Comparison of ENCODE assay signal across 13 mouse cellular contexts in genomic region chr15:78799029-78799428, GRCm38 (mm10). TPM values are rescaled to one million over a fixed set of nuclear protein-coding genes. Genes with fewer than 3 reads are reported as not detected.
DNase-seq lines count a peak whose midpoint lies in the region; ATAC-seq lines count a peak whose summit lies in the region.
"Had no signal": no experiment of that assay in that cellular context is flagged by ENCODE, and none has a peak within 500 bp of the region (broad histone marks: within the 10 kb centered on the region; RNA-seq: fewer than 3 reads in every experiment).

No protein-coding gene starts in this region.

- H3K4me2 ChIP-seq in midbrain, embryonic 14.5 days (ENCODE audit: low read length) = no peak overlapping the region
- H3K4me2 ChIP-seq in midbrain, embryonic 13.5 days (replicated peaks) = no peak overlapping the region
- no peak overlapping the region for H3K4me2 ChIP-seq in forebrain, embryonic 16.5 days (ENCODE audit: low read length)
- H3K4me2 ChIP-seq: liver, embryonic 12.5 days had no signal

- no peak for ATAC-seq in midbrain, embryonic 14.5 days (ENCODE audit: low FRiP score, low TSS enrichment)
- ATAC-seq in midbrain, embryonic 13.5 days = no peak
- ATAC-seq in forebrain, embryonic 16.5 days = peak; percentile 50; the same call in 1 of the 2 replicates
- ATAC-seq in monocyte, adult 5-6 weeks (replicated peaks; ENCODE audit: insufficient number of reproducible peaks, low FRiP score, low TSS enrichment, poor library complexity, severe bottlenecking) = no peak
- ATAC-seq: liver, embryonic 12.5 days had no signal

- no peak overlapping the region for H3K27ac ChIP-seq in heart, embryonic 10.5 days
- 0 out of 2 replicates have a peak overlapping the region, but pooled peaks have one; percentile 32 for H3K27ac ChIP-seq in midbrain, embryonic 14.5 days (replicated peaks; ENCODE audit: low read depth, low read length)
- no peak overlapping the region; the same call in 1 of the 2 replicates for H3K27ac ChIP-seq in midbrain, embryonic 13.5 days
- H3K27ac ChIP-seq in forebrain, embryonic 16.5 days (ENCODE audit: low read length) = no peak overlapping the region
- H3K27ac ChIP-seq: liver, embryonic 12.5 days had no signal

- 58% methylated on average over 21 of the region's 21 CpGs for WGBS in heart, embryonic 10.5 days
- WGBS in midbrain, embryonic 14.5 days = 41% methylated on average over 21 of the region's 21 CpGs
- WGBS in midbrain, embryonic 13.5 days = 42% methylated on average over 21 of the region's 21 CpGs
- 23% methylated on average over 21 of the region's 21 CpGs for WGBS in forebrain, embryonic 16.5 days

- H3K9ac ChIP-seq in midbrain, embryonic 14.5 days (replicated peaks; ENCODE audit: low read length) = no peak overlapping the region
- H3K9ac ChIP-seq in midbrain, embryonic 13.5 days (replicated peaks) = no peak overlapping the region
- H3K9ac ChIP-seq in forebrain, embryonic 16.5 days (replicated peaks; ENCODE audit: low read depth, low read length) = no peak overlapping the region
- H3K9ac ChIP-seq: liver, embryonic 12.5 days had no signal

- no peaks in the 10 kb centered on the region for H3K9me3 ChIP-seq in heart, embryonic 10.5 days
- no peaks in the 10 kb centered on the region for H3K9me3 ChIP-seq in midbrain, embryonic 14.5 days (ENCODE audit: control insufficient read depth, low read length)
- H3K9me3 ChIP-seq in midbrain, embryonic 13.5 days = no peaks in the 10 kb centered on the region
- H3K9me3 ChIP-seq in forebrain, embryonic 16.5 days (ENCODE audit: control insufficient read depth, low read length) = no peaks in the 10 kb centered on the region
- H3K9me3 ChIP-seq: liver, embryonic 12.5 days; megakaryocyte, embryonic 14.5 days had no signal

- DNase-seq in heart, adult 18-20 months = peak; percentile 34 to 47
- DNase-seq in heart, embryonic 10.5 days (ENCODE audit: low spot score) = no peak
- DNase-seq in midbrain, embryonic 14.5 days = peak; percentile 70
- peak; percentile 63 for DNase-seq in right cerebral cortex, postnatal 14 days
- DNase-seq in c-Kit-positive CD71-positive TER-119-positive erythroid progenitor cells, embryonic 14.5 days (ENCODE audit: low spot score) = no peak
- DNase-seq: adrenal gland, postnatal 25 days; kidney, adult 18-20 months had no signal

- H3K36me3 ChIP-seq in heart, embryonic 10.5 days = 0 out of 2 replicates have a peak, but pooled peaks cover under 1% of the 10 kb centered on the region
- no peaks in the 10 kb centered on the region for H3K36me3 ChIP-seq in midbrain, embryonic 14.5 days (ENCODE audit: control insufficient read depth, insufficient read depth, low read length)
- no peaks in the 10 kb centered on the region for H3K36me3 ChIP-seq in midbrain, embryonic 13.5 days
- H3K36me3 ChIP-seq in forebrain, embryonic 16.5 days (ENCODE audit: control insufficient read depth, insufficient read depth) = no peaks in the 10 kb centered on the region
- H3K36me3 ChIP-seq: G1E had no signal

- peaks cover 48% of the 10 kb centered on the region for H3K4me1 ChIP-seq in heart, embryonic 10.5 days
- peaks cover 11% of the 10 kb centered on the region; the same call in 1 of the 2 replicates for H3K4me1 ChIP-seq in midbrain, embryonic 14.5 days (ENCODE audit: control insufficient read depth, insufficient read depth, low read length)
- peaks cover 37% of the 10 kb centered on the region for H3K4me1 ChIP-seq in midbrain, embryonic 13.5 days (replicated peaks)
- peaks cover 23% of the 10 kb centered on the region for H3K4me1 ChIP-seq in forebrain, embryonic 16.5 days (replicated peaks; ENCODE audit: control insufficient read depth, insufficient read depth, low read length)

- peaks cover 70% of the 10 kb centered on the region for H3K27me3 ChIP-seq in heart, embryonic 10.5 days (ENCODE audit: insufficient read depth, poor library complexity, severe bottlenecking)
- peaks cover 37% of the 10 kb centered on the region for H3K27me3 ChIP-seq in midbrain, embryonic 14.5 days (ENCODE audit: control insufficient read depth, insufficient read depth, low read length)
- peaks cover 52% of the 10 kb centered on the region for H3K27me3 ChIP-seq in midbrain, embryonic 13.5 days
- peaks cover 20% of the 10 kb centered on the region for H3K27me3 ChIP-seq in forebrain, embryonic 16.5 days (replicated peaks; ENCODE audit: control insufficient read depth, insufficient read depth, low read length)

- H3K4me3 ChIP-seq in heart, embryonic 10.5 days = no peak overlapping the region
- no peak overlapping the region for H3K4me3 ChIP-seq in midbrain, embryonic 14.5 days (replicated peaks; ENCODE audit: low read depth, low read length)
- H3K4me3 ChIP-seq in midbrain, embryonic 13.5 days (replicated peaks) = no peak overlapping the region
- H3K4me3 ChIP-seq in forebrain, embryonic 16.5 days (replicated peaks; ENCODE audit: low read length) = no peak overlapping the region
- H3K4me3 ChIP-seq: liver, embryonic 12.5 days; megakaryocyte, embryonic 14.5 days had no signal

RNA-seq across cellular contexts. Expression of gene Card10, which starts 3.8 kb away (rescaled TPM):
- 10 to 100 TPM; 14.1 to 14.5 TPM for total RNA-seq in heart, adult 18-20 months (2021)
- 3.5 and 4.0 TPM in 2 replicates for polyA plus RNA-seq in heart, embryonic 10.5 days (2016; fragmentation: Nextera tagmentation; extraction: Ambion mirVana)
- 1.3 and 1.6 TPM in 2 replicates for polyA plus RNA-seq in midbrain, embryonic 14.5 days (2014; fragmentation: Nextera tagmentation; extraction: Ambion mirVana)
- 1.0 and 1.2 TPM in 2 replicates for polyA plus RNA-seq in midbrain, embryonic 13.5 days (2015; fragmentation: Nextera tagmentation; extraction: Ambion mirVana)
- polyA plus RNA-seq in forebrain, embryonic 16.5 days (2015; fragmentation: Nextera tagmentation; extraction: Ambion mirVana) = 1.3 and 1.4 TPM in 2 replicates
- 0.21 to 3.7 TPM (median 2.1 TPM) in 3 replicates for total RNA-seq in monocyte, adult 5-6 weeks (2017)
- total RNA-seq: G1E had no signal
- polyA plus RNA-seq: G1E had no signal

RNA-seq across cellular contexts. Expression of gene Mfng, which starts 25.8 kb away (rescaled TPM):
- total RNA-seq in heart, adult 18-20 months (2021) = 10 to 100 TPM; 10.8 to 11.0 TPM
- 5.5 and 10.3 TPM in 2 replicates for polyA plus RNA-seq in heart, embryonic 10.5 days (2016; fragmentation: Nextera tagmentation; extraction: Ambion mirVana)
- 16.7 and 28.0 TPM in 2 replicates for polyA plus RNA-seq in midbrain, embryonic 14.5 days (2014; fragmentation: Nextera tagmentation; extraction: Ambion mirVana)
- polyA plus RNA-seq in midbrain, embryonic 13.5 days (2015; fragmentation: Nextera tagmentation; extraction: Ambion mirVana) = 83.0 and 93.7 TPM in 2 replicates
- 58.1 and 67.0 TPM in 2 replicates for polyA plus RNA-seq in forebrain, embryonic 16.5 days (2015; fragmentation: Nextera tagmentation; extraction: Ambion mirVana)
- total RNA-seq in monocyte, adult 5-6 weeks (2017) = 19.9 to 42.9 TPM (median 22.6 TPM) in 3 replicates
- total RNA-seq: G1E had no signal
- polyA plus RNA-seq: G1E had no signal

RNA-seq across cellular contexts. Expression of gene Cdc42ep1, which starts 43.4 kb away (rescaled TPM):
- total RNA-seq in heart, adult 18-20 months (2021) = 10 to 100 TPM; 26.3 to 27.9 TPM
- polyA plus RNA-seq in heart, embryonic 10.5 days (2016; fragmentation: Nextera tagmentation; extraction: Ambion mirVana) = 35.1 and 37.3 TPM in 2 replicates
- polyA plus RNA-seq in midbrain, embryonic 14.5 days (2014; fragmentation: Nextera tagmentation; extraction: Ambion mirVana) = 7.8 and 8.8 TPM in 2 replicates
- 7.0 and 8.5 TPM in 2 replicates for polyA plus RNA-seq in midbrain, embryonic 13.5 days (2015; fragmentation: Nextera tagmentation; extraction: Ambion mirVana)
- polyA plus RNA-seq in forebrain, embryonic 16.5 days (2015; fragmentation: Nextera tagmentation; extraction: Ambion mirVana) = 9.7 and 11.0 TPM in 2 replicates
- 0.29 to 1.2 TPM (median 0.75 TPM) in 3 replicates for total RNA-seq in monocyte, adult 5-6 weeks (2017)
- polyA plus RNA-seq: G1E had no signal

RNA-seq across cellular contexts. Expression of gene Lgals2, which starts 56.3 kb away (rescaled TPM):
- total RNA-seq in heart, adult 18-20 months (2021) = not detected
- 2.2 TPM in 1 of 2 replicates, not detected in the other for polyA plus RNA-seq in heart, embryonic 10.5 days (2016; fragmentation: Nextera tagmentation; extraction: Ambion mirVana)
- polyA plus RNA-seq in midbrain, embryonic 14.5 days (2014; fragmentation: Nextera tagmentation; extraction: Ambion mirVana) = not detected in 2 replicates
- 1.1 TPM in 1 of 2 replicates, not detected in the other for polyA plus RNA-seq in midbrain, embryonic 13.5 days (2015; fragmentation: Nextera tagmentation; extraction: Ambion mirVana)
- polyA plus RNA-seq in forebrain, embryonic 16.5 days (2015; fragmentation: Nextera tagmentation; extraction: Ambion mirVana) = not detected in 2 replicates
- total RNA-seq in monocyte, adult 5-6 weeks (2017) = not detected in 3 replicates
- total RNA-seq: adrenal gland, postnatal 25 days; G1E had no signal
- polyA plus RNA-seq: G1E had no signal

Comparison
In these comparisons a context has a peak if more than half of its experiments do, and no peak if none do; other contexts are left out.
1. DNase-seq: peak in heart, adult 18-20 months (2 of 2), midbrain, embryonic 14.5 days (single experiment) and right cerebral cortex, postnatal 14 days (single experiment); none in heart, embryonic 10.5 days (single experiment) and c-Kit-positive CD71-positive TER-119-positive erythroid progenitor cells, embryonic 14.5 days (single experiment).